Mouse (Mus musculus) lung, postnatal 0 days (tissue): ENCODE results near the gene Wwc1.

ENCODE experiments used
- CTCF ChIP-seq: IDR thresholded peaks from 2 replicates; pipeline ENCODE4 v1.5.1; 2016; ENCODE audit warnings: antibody characterized with exemption, mild to moderate bottlenecking
- EP300 ChIP-seq: IDR thresholded peaks from 2 replicates; pipeline ENCODE4 v1.6.1; 2016; ENCODE audit warnings: antibody characterized with exemption, mild to moderate bottlenecking, control low read depth

DNA sequence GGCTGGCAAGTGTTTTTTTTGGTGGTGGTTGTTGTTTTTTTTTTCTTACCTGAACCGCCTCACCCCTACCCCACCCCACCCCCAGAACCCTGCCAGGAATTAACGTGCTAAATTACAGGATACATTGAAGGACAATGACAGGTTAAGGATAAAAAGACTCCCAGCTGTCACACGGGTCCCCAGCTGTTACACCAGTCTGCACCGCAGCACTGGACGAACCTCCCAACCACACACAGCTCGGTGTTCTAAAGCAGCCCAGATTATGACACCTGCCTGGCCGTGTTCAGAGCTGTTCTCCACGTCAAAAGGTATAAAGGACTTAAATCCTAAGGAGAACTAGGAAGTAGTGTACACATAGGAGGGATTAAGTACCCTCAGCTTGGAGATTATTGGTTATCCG lies 88.0 kb downstream of the Wwc1 start:
- TF ChIP-seq CTCF (no peak), EP300 (no peak)
